In genomic region chr19:57762526-57762925, GRCm38 (mm10) we compare ENCODE assay signal across 16 mouse cellular contexts.
DNase-seq lines count a peak whose midpoint lies in the region; ATAC-seq and TF ChIP-seq lines count a peak whose summit lies in the region.
"Had no signal": no experiment of that assay in that cellular context is flagged by ENCODE, and none has a peak within 500 bp of the region (broad histone marks: within the 10 kb centered on the region; RNA-seq: fewer than 3 reads in every experiment).

No protein-coding gene starts in this region.

- no peak overlapping the region for H3K9ac ChIP-seq in hindbrain, embryonic 12.5 days
- H3K9ac ChIP-seq: embryonic facial prominence, embryonic 12.5 days; forebrain, embryonic 15.5 days had no signal

- TF ChIP-seq CTCF in left cerebral cortex, adult 2 months (IDR thresholded peaks at IDR 0.05): no peak

- no peaks in the 10 kb centered on the region for H3K27me3 ChIP-seq in hindbrain, embryonic 12.5 days
- H3K27me3 ChIP-seq: embryonic facial prominence, embryonic 12.5 days; forebrain, embryonic 15.5 days had no signal

- 90% methylated on average over 2 of the region's 2 CpGs for WGBS in hindbrain, embryonic 12.5 days

- H3K4me2 ChIP-seq in hindbrain, embryonic 12.5 days (replicated peaks): no peak overlapping the region
- H3K4me2 ChIP-seq: embryonic facial prominence, embryonic 12.5 days; forebrain, embryonic 15.5 days had no signal

- no peak overlapping the region for H3K4me3 ChIP-seq in hindbrain, embryonic 12.5 days
- no peak overlapping the region for H3K4me3 ChIP-seq in left cerebral cortex, adult 2 months
- H3K4me3 ChIP-seq: embryonic facial prominence, embryonic 12.5 days; forebrain, embryonic 15.5 days had no signal

- no peak overlapping the region for H3K27ac ChIP-seq in hindbrain, embryonic 12.5 days
- H3K27ac ChIP-seq in left cerebral cortex, adult 2 months: no peak overlapping the region
- H3K27ac ChIP-seq: embryonic facial prominence, embryonic 12.5 days; forebrain, embryonic 15.5 days had no signal

- ATAC-seq in granulocyte monocyte progenitor cell, adult 5-6 weeks (replicated peaks; ENCODE audit: poor library complexity, severe bottlenecking): peak; percentile 100
- ATAC-seq in hindbrain, embryonic 12.5 days (ENCODE audit: low FRiP score): no peak
- no peak for ATAC-seq in CD4-positive, CD25-positive, alpha-beta regulatory T cell, adult 4 months
- ATAC-seq: forebrain, embryonic 15.5 days; intestine, postnatal 0 days had no signal

- intact Hi-C loops in left cerebral cortex, adult 2 months (cut with DNase I): no loop called here

- H3K4me1 ChIP-seq in hindbrain, embryonic 12.5 days: no peaks in the 10 kb centered on the region
- H3K4me1 ChIP-seq: embryonic facial prominence, embryonic 12.5 days; forebrain, embryonic 15.5 days had no signal

- H3K36me3 ChIP-seq in hindbrain, embryonic 12.5 days: peaks cover 5% of the 10 kb centered on the region; the same call in 1 of the 2 replicates
- H3K36me3 ChIP-seq: embryonic facial prominence, embryonic 12.5 days; forebrain, embryonic 15.5 days had no signal

- DNase-seq in A20 (ENCODE audit: low read depth, low spot score): peak; percentile 23
- DNase-seq in MEL-GATA-1-ER (ENCODE audit: extremely low read depth, low read depth): peak; percentile 21
- DNase-seq in lung, postnatal 36 days: peak; percentile 62
- DNase-seq in thymus, postnatal 25 days: no peak
- no peak for DNase-seq in left cerebral cortex, adult 2 months (ENCODE audit: extremely low spot score in 1 of 2, low spot score in 2 of 2)
- DNase-seq: adrenal gland, postnatal 36 days; cerebellum, adult 9-10 months; heart, adult 18-20 months; heart, postnatal 4 days; kidney, postnatal 4 days had no signal

- H3K9me3 ChIP-seq in hindbrain, embryonic 12.5 days (replicated peaks): no peaks in the 10 kb centered on the region
- H3K9me3 ChIP-seq: embryonic facial prominence, embryonic 12.5 days; forebrain, embryonic 15.5 days had no signal

Comparison
In these comparisons a context has a peak if more than half of its experiments do, and no peak if none do; other contexts are left out.
1. DNase-seq: peak in A20 (single experiment), MEL-GATA-1-ER (single experiment) and lung, postnatal 36 days (single experiment); none in thymus, postnatal 25 days (single experiment) and left cerebral cortex, adult 2 months (0 of 2).